Mouse (Mus musculus): ENCODE measurements around the gene Cul5. TPM values are rescaled to one million over a fixed set of nuclear protein-coding genes. Genes with fewer than 3 reads are reported as not detected.

Cul5 gene
- 2.2 and 3.8 TPM in 2 replicates for polyA plus RNA-seq (2012; rRNA removed)
- polyA plus RNA-seq (2014; fragmentation: Nextera tagmentation; extraction: Ambion mirVana): 12.8 and 15.1 TPM in 2 replicates

DNA sequence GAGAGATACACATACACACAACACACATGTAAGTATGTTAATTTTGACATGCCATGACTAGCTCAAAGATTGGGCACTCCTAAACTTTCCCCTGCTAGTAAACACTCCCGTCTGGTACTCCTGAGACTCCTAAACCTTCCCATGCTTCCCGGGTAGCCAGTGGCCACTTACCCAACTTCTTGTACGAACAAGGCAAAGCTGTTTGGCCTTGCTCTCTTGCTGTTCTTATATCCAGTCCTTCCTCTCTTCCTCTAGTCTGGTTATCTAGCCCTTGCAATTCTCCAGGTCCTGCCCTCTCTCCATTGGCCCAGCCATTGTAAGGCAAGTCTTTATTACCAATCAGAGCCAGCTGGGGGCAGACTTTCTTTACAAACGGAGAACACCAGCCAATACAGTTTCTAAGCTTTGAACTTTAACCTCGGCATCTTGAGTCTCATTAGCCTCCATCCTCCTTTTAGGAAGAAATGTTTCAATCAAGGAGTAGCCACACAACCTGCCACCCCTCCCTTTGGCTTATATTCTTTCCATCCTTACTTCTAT is at the start of gene Cul5:
Cul5 (minus strand) TSS at position 335 of the 540 bp plus-strand sequence.
- no peaks in the 10 kb centered on the region for H3K27me3 ChIP-seq (ENCODE audit: control insufficient read depth, insufficient read depth, low read length)
- no peak within 1 kb of the TSS for H3K9ac ChIP-seq (replicated peaks)
- ATAC-seq (ENCODE audit: insufficient read depth) (no peak), DNase-seq (ENCODE audit: low read depth in 3 of 3, low spot score in 3 of 3) (peak; percentile 46 to 52 (median 51))
- no peak within 1 kb of the TSS for H3K4me2 ChIP-seq (ENCODE audit: low read depth)
- no peaks in the 10 kb centered on the region for H3K36me3 ChIP-seq (replicated peaks; ENCODE audit: control insufficient read depth, insufficient read depth, low read depth)
- no peak for TF ChIP-seq EP300 (IDR thresholded peaks at IDR 0.05; ENCODE audit: low read depth)
- peak; percentile 41 for TF ChIP-seq CTCF (IDR thresholded peaks at IDR 0.05; ENCODE audit: low read depth)
- WGBS (ENCODE audit: insufficient replicate concordance): 20% methylated on average over 5 of the region's 5 CpGs
- H3K9me3 ChIP-seq (ENCODE audit: control insufficient read depth, low read length): no peaks in the 10 kb centered on the region
- H3K4me1 ChIP-seq (replicated peaks; ENCODE audit: control insufficient read depth in 2 of 2, insufficient read depth in 2 of 2, low read length in 1 of 2): peaks cover 7 to 13% of the 10 kb centered on the region in 2 experiments
- no peak within 1 kb of the TSS for H3K4me3 ChIP-seq (ENCODE audit: insufficient read depth in 1 of 2, low read depth in 2 of 2, low read length in 2 of 2)
- H3K27ac ChIP-seq: no peak within 1 kb of the TSS

DNA sequence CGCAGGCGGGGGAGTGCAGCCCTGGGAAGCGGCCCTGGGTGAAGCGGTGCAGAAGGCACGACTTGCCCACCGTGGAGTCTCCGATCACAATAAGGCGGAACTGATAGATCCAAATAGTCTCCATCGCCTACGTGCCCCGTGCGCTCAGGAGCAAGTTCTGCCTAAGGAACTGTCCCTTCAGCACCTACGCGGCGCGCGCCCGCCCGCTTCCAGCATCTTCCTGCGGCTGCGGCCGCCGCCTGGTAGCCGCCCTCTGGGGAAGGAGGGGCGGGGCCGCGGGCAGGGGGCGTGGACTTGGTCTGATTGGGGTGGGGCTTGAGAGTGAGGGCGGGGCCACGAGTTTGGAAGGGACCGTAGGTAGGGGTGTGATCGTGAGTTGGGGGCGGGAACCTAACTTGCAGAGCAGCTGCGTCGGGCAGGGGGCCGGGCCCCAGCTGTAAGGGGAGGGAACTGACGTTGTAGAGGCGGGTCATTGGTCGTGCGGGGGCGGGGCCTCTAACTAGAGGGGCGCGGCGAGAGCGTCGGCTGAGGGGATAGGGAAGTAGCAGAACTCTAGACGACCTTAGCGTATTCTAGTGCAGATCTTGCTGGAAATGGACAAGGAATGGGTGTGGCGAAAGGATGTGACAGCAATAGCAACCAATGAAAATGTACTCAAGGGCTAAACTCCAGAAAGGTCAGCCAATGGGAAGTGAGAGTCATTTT is 36.3 kb upstream of the Cul5 start, which contains the start of gene Rab39:
Rab39 (minus strand) TSS at position 241 of the 705 bp plus-strand sequence.
- no peak within 1 kb of the TSS for H3K9ac ChIP-seq (replicated peaks)
- H3K9me3 ChIP-seq (ENCODE audit: control insufficient read depth, low read length): no peaks in the 10 kb centered on the region
- TF ChIP-seq EP300 (IDR thresholded peaks at IDR 0.05; ENCODE audit: low read depth) (no peak), CTCF (IDR thresholded peaks at IDR 0.05; ENCODE audit: low read depth) (no peak)
- H3K27ac ChIP-seq: no peak within 1 kb of the TSS
- H3K4me2 ChIP-seq (ENCODE audit: low read depth): peak within 1 kb of the TSS; percentile 47
- WGBS (ENCODE audit: insufficient replicate concordance): under 1% methylated on average over 49 of the region's 49 CpGs
- peak; percentile 49 to 58 (median 53) for DNase-seq (ENCODE audit: low read depth in 3 of 3, low spot score in 3 of 3)
- peak; percentile 88 for ATAC-seq (ENCODE audit: insufficient read depth)
- H3K4me1 ChIP-seq (replicated peaks; ENCODE audit: control insufficient read depth in 2 of 2, insufficient read depth in 2 of 2, low read length in 1 of 2): peaks cover 0 to 3% of the 10 kb centered on the region in 2 experiments; a peak in 1 of 4 replicates
- no peaks in the 10 kb centered on the region for H3K36me3 ChIP-seq (replicated peaks; ENCODE audit: control insufficient read depth, insufficient read depth, low read depth)
- peak within 1 kb of the TSS; percentile 35 to 44 for H3K4me3 ChIP-seq (ENCODE audit: insufficient read depth in 1 of 2, low read depth in 2 of 2, low read length in 2 of 2)
- peaks cover 5% of the 10 kb centered on the region for H3K27me3 ChIP-seq (ENCODE audit: control insufficient read depth, insufficient read depth, low read length)

GRCm38 (mm10) chr9:53705491-53705991 is 35.7 kb upstream of the Cul5 start:
- H3K36me3 ChIP-seq (replicated peaks; ENCODE audit: control insufficient read depth, insufficient read depth, low read depth): no peaks in the 10 kb centered on the region
- H3K4me3 ChIP-seq (ENCODE audit: insufficient read depth in 1 of 2, low read depth in 2 of 2, low read length in 2 of 2): peak overlapping the region; percentile 35 to 44
- H3K27me3 ChIP-seq (ENCODE audit: control insufficient read depth, insufficient read depth, low read length): peaks cover 5% of the 10 kb centered on the region
- under 1% methylated on average over 28 of the region's 28 CpGs for WGBS (ENCODE audit: insufficient replicate concordance)
- ATAC-seq (ENCODE audit: insufficient read depth) (peak; percentile 17; the same call in 1 of the 2 replicates), DNase-seq (ENCODE audit: low read depth in 3 of 3, low spot score in 3 of 3) (no peak)
- H3K9ac ChIP-seq (replicated peaks): no peak overlapping the region
- peaks cover 0 to 3% of the 10 kb centered on the region in 2 experiments; a peak in 1 of 4 replicates for H3K4me1 ChIP-seq (replicated peaks; ENCODE audit: control insufficient read depth in 2 of 2, insufficient read depth in 2 of 2, low read length in 1 of 2)
- no peak overlapping the region for H3K27ac ChIP-seq
- TF ChIP-seq EP300 (IDR thresholded peaks at IDR 0.05; ENCODE audit: low read depth): no peak
- TF ChIP-seq CTCF (IDR thresholded peaks at IDR 0.05; ENCODE audit: low read depth): no peak
- H3K9me3 ChIP-seq (ENCODE audit: control insufficient read depth, low read length): no peaks in the 10 kb centered on the region
- peak overlapping the region; percentile 47 for H3K4me2 ChIP-seq (ENCODE audit: low read depth)

DNA sequence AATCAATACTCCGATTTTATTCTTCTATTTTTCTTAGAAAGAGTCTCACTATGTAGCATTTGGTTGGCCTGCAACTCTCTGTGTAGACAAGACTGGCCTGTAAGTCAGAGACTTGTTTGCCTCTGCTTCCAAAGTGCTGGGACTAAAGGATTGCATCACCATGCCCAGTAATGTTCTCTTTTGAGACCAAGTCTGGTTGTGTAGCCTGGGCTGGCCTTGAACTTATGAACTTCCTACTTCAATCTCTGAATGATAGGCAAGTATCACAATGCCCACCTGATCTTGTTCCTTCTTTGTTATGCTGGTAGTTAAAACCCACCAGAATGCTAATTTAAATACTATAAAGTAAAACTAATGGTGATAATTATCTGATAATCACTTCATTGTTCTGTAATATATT is 33.2 kb upstream of the Cul5 start:
- H3K36me3 ChIP-seq (replicated peaks; ENCODE audit: control insufficient read depth, insufficient read depth, low read depth): no peaks in the 10 kb centered on the region
- H3K4me3 ChIP-seq (ENCODE audit: insufficient read depth in 1 of 2, low read depth in 2 of 2, low read length in 2 of 2): no peak overlapping the region
- H3K4me2 ChIP-seq (ENCODE audit: low read depth): no peak overlapping the region
- H3K9ac ChIP-seq (replicated peaks): no peak overlapping the region
- ATAC-seq (ENCODE audit: insufficient read depth): no peak
- no peak for DNase-seq (ENCODE audit: low read depth in 3 of 3, low spot score in 3 of 3)
- H3K4me1 ChIP-seq (replicated peaks; ENCODE audit: control insufficient read depth in 2 of 2, insufficient read depth in 2 of 2, low read length in 1 of 2): peaks cover 0 to 3% of the 10 kb centered on the region in 2 experiments; a peak in 1 of 4 replicates
- TF ChIP-seq CTCF (IDR thresholded peaks at IDR 0.05; ENCODE audit: low read depth) (no peak), EP300 (IDR thresholded peaks at IDR 0.05; ENCODE audit: low read depth) (no peak)
- H3K9me3 ChIP-seq (ENCODE audit: control insufficient read depth, low read length): no peaks in the 10 kb centered on the region
- WGBS (ENCODE audit: insufficient replicate concordance): 57% methylated on average over 1 of the region's 1 CpGs
- H3K27me3 ChIP-seq (ENCODE audit: control insufficient read depth, insufficient read depth, low read length): peaks cover 5% of the 10 kb centered on the region
- no peak overlapping the region for H3K27ac ChIP-seq

DNA sequence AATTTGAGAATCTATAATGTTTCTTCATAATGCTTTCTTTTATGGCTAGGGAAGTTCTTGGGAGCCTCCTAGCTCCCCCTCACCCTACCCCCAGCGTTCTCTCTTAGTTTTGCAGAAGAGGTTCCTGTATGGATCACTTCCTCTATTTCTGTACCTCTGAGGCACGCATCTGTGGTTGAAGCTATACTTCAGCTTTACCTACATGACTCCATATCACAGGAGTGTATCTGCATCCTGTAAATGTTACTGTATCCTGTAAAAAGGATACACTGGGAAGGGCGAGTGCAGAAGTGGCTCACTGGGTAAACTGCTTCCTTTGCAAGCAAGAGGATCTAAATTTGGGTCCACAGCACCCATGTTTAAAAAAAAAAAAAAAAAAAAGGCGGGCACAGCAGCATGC is 30.7 kb upstream of the Cul5 start:
- ATAC-seq (ENCODE audit: insufficient read depth) (no peak), DNase-seq (ENCODE audit: low read depth in 3 of 3, low spot score in 3 of 3) (no peak)
- no peak overlapping the region for H3K4me2 ChIP-seq (ENCODE audit: low read depth)
- H3K9me3 ChIP-seq (ENCODE audit: control insufficient read depth, low read length): no peaks in the 10 kb centered on the region
- H3K9ac ChIP-seq (replicated peaks): no peak overlapping the region
- 12% methylated on average over 4 of the region's 4 CpGs for WGBS (ENCODE audit: insufficient replicate concordance)
- H3K36me3 ChIP-seq (replicated peaks; ENCODE audit: control insufficient read depth, insufficient read depth, low read depth): no peaks in the 10 kb centered on the region
- no peak overlapping the region for H3K27ac ChIP-seq
- no peak for TF ChIP-seq EP300 (IDR thresholded peaks at IDR 0.05; ENCODE audit: low read depth)
- TF ChIP-seq CTCF (IDR thresholded peaks at IDR 0.05; ENCODE audit: low read depth): no peak
- no peak overlapping the region for H3K4me3 ChIP-seq (ENCODE audit: insufficient read depth in 1 of 2, low read depth in 2 of 2, low read length in 2 of 2)
- H3K27me3 ChIP-seq (ENCODE audit: control insufficient read depth, insufficient read depth, low read length): peaks cover 5% of the 10 kb centered on the region
- H3K4me1 ChIP-seq (replicated peaks; ENCODE audit: control insufficient read depth in 2 of 2, insufficient read depth in 2 of 2, low read length in 1 of 2): no peaks in the 10 kb centered on the region

Data from liver, embryonic 14.5 days (tissue).